Mouse (Mus musculus) B cell, adult 2 months (primary cell): ENCODE measurements at regions not wholly inside any gene's neighbourhood (a gene's known extent, or its start where the extent isn't known, plus 50 kb on each side); places are given as distances from the start of the nearest gene placed in this dataset.

Source experiments
- DNase-seq, 2 experiments: peaks; one replicate each; pipeline ENCODE4 v3.0.0; 2022

GRCm38 (mm10) chr4:54045258-54046029, 219.6 kb downstream of the Tmem38b start:
- no peak for DNase-seq

- no peak for DNase-seq
Observed at GRCm38 (mm10) chr4:54064331-54064730, 238.5 kb downstream of the Tmem38b start.

GRCm38 (mm10) chr4:54071951-54072350, 246.1 kb downstream of the Tmem38b start:
- no peak for DNase-seq

DNA sequence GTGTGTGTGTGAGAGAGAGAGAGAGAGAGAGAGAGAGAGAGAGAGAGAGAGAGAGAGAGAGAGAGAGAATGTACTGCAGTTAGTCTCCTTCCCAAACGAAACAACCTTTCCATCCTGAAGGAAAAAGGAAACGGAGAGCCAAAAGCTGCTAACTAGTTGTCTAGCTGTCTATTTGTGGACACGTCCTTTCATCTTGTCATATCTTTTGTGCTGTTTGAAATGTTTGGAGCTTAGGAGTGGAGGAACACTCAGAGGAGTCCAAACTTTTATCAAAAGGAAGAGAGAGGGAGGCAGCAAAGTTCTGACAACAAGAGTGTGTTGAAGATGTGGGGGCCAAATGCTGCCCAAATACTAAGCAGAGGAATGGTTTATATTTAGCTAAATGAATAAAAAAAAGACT, 246.6 kb downstream of the Tmem38b start:
- no peak for DNase-seq

- DNase-seq = no peak
Observed at GRCm38 (mm10) chr4:54072932-54073331, 247.1 kb downstream of the Tmem38b start.

GRCm38 (mm10) chr4:54073483-54073882, 247.6 kb downstream of the Tmem38b start:
- no peak for DNase-seq

DNA sequence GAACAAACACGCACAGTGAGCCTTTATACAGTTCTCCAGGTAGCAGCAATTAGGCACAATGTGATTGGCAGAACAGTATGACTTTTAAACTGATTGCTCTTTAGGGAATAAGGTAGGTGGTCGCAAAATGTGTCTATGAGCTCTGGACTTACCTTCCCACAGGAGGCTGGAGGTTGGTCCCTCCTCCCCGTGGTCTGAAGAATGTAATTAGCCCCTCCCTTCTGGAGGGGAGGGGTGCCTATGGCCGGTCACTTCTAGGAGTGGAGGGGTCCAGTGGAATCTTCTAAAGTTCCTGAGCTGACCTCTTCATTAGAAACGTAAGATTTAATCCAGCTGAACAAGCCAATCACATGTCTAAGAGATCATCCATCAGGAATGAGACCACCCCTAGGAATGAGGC, 248.4 kb downstream of the Tmem38b start:
- no peak for DNase-seq

DNA sequence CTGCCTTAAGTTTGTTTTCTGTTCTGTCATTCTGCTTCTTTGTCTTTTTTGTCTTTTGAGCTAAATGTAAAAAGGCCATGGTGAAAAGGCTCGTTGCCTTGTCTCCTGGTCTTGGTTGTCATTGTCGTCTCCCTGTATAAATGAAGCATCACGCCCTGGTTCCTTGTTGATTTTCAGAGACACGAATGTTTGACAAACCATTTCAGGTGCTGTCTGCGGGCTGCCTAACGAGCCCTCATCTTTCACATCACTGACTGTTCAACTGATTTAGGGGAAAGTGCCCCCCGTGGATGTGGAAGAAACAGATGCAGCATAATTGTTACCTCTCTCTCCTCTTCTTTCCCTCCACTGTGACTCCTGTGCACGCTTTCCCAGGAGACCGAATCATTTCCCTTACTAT, 254.7 kb downstream of the Tmem38b start:
- no peak for DNase-seq

DNA sequence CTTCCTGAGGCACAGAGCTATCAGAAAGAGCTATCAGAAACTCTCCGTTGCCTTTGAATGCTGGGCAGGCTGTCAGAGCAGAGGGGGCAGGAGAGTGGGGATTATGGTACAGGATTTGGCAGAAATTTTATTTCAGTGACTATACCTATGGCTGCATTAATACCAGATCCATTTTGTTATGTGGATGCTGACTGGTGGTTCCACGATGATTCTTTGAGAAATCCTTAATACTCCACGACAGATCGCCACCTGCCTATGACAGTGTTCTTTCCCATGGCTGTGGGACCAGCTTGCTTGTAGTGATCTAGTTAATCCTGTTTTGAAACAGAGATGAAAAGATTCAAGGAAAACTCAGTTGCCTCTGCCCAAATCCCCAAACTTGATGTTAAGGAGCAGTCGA, 255.6 kb downstream of the Tmem38b start:
- no peak for DNase-seq

GRCm38 (mm10) chr4:54084747-54085146, 258.9 kb downstream of the Tmem38b start:
- DNase-seq = no peak

- no peak for DNase-seq
Observed at GRCm38 (mm10) chr4:54094285-54094997, 268.6 kb downstream of the Tmem38b start.

- no peak for DNase-seq
Observed at GRCm38 (mm10) chr4:54095200-54095930, 269.5 kb downstream of the Tmem38b start.

DNA sequence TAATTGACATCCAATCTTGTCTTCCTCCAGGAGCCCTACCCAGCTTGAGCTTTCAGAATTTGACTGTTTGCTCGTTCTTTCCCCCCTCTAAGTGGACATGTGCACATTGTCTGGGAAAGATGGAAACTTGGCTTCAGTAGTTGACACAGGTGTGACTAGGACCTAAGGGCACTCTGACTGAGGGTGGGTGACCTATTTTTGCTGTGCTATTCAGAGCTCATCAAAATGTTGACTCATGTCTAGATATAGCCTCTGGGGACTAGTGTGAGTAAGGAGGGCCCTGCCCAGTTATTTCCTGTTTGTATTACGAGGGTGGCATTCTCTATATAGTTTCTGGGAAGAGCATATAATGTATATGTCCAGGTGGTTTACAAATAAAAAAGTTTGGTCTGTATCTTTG, 271.7 kb downstream of the Tmem38b start:
- no peak for DNase-seq

- no peak for DNase-seq
Observed at GRCm38 (mm10) chr4:54100282-54100681, 274.4 kb downstream of the Tmem38b start.

DNA sequence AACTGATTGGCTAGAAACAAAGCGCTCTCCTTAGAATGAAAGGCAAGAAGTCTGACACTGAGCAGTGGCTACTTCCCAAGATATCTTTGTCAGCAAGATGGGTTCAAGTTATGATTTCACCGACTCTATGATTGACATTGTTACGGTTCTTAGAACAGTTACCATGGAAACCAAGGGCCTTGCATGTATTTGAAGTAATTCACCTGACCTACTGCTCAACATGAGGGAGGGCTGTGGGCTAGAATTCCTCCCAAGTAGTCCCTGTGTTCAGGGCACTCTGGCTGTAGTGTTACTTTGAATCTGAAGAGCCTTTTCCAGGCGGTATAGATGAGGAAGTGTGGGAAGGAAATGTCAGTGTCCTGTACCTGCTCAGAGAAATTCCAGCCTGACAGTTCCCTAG, 281.1 kb downstream of the Tmem38b start:
- no peak for DNase-seq

DNA sequence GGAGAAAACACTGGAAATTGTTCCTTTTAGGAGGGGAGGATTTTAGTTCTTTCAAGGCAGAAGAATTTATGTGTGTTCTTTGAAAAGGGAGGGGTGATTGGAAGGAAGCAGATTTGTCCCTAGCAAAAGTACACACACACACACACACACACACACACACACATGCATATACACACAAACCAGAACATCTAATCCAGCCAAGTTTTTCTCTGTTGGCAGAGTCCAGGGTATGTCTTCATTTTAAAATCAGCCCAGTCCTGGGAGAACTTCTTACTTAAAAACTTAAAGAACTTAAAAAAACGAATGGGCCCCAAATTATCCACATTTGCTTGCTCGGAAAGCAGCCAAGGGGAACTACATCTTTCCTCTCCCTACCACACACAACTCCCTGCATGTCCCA, 290.5 kb downstream of the Tmem38b start:
- no peak for DNase-seq

- DNase-seq = no peak
Observed at GRCm38 (mm10) chr4:54118179-54118846, 292.5 kb downstream of the Tmem38b start.

DNA sequence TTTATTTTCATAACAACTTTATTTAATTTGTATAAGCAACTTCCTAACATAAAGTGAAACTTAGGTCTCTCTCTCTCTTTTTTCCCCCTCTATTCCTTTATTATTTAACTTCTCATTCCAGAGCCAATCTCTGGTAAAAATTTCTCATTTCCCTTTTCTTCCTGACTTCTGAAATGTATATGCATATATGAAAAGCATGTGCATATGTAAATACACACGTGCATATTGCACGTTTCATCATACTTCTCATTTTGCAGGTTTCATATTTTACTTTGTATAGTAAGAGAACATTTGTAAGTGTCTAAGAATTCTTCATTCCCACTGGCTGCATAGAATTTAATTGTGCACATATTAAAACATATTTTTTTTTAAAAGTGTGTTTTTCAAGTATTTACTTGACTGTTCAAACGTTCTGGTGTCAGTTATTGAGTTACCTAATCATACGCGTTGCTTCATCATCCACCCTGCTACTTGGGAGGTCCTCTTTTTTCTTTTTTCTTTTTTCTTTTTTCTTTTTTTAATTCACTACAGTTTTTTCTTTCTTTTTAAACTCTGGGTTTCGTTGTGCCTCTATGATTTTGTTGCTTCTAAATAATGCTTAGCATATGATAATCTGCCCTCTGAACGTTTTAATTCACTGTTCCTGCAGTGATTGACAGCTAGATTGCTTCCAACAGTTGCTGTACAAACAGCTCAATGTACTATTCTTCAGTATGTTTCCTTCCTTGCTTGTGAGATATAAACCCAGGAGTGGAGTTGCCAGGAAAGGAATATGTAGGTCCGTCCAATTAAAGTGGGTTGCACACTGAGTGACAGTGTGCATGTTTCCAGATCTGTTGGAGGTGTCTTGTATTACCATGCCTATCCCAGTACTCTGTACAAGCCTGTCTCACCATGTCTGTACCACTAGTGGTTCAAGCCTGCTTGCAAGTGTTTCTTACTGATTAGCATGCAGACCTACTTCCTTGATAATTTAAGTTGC, 303.2 kb downstream of the Tmem38b start:
- DNase-seq = no peak

DNA sequence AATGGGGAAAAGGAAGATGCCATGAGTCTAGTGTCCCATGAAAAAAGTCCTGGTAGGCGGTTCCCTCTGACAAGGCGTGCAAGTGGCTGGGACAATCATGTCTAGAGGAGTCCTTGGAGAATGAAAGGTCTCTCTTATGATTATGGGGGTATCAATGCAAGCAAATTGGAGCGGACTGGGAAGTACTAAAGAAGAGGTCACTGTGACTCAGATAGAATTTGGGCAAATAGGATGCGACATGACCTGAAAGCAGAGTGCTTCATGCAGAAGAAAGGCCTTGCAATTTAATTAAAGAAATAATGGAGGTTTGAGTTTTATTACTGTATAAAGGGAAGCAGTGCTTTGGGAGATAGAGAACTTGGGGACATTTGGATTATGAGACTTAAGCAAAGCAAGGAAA, 330.3 kb downstream of the Tmem38b start:
- DNase-seq = no peak

- DNase-seq = no peak
Observed at GRCm38 (mm10) chr4:54161337-54161993, 335.6 kb downstream of the Tmem38b start.

- DNase-seq = no peak
Observed at GRCm38 (mm10) chr4:54162308-54162707, 336.5 kb downstream of the Tmem38b start.
